Mouse (Mus musculus): ENCODE data around the gene Pla2g4b.

GRCm38 (mm10) chr2:120024337-120024736 is 8.9 kb upstream of the Pla2g4b start:
- TF ChIP-seq CTCF (IDR thresholded peaks at IDR 0.05; ENCODE audit: low read depth): no peak
- TF ChIP-seq EP300 (IDR thresholded peaks at IDR 0.05; ENCODE audit: low read depth): no peak
